Mouse (Mus musculus): Measurements from ENCODE around the gene Lyrm7.

DNA sequence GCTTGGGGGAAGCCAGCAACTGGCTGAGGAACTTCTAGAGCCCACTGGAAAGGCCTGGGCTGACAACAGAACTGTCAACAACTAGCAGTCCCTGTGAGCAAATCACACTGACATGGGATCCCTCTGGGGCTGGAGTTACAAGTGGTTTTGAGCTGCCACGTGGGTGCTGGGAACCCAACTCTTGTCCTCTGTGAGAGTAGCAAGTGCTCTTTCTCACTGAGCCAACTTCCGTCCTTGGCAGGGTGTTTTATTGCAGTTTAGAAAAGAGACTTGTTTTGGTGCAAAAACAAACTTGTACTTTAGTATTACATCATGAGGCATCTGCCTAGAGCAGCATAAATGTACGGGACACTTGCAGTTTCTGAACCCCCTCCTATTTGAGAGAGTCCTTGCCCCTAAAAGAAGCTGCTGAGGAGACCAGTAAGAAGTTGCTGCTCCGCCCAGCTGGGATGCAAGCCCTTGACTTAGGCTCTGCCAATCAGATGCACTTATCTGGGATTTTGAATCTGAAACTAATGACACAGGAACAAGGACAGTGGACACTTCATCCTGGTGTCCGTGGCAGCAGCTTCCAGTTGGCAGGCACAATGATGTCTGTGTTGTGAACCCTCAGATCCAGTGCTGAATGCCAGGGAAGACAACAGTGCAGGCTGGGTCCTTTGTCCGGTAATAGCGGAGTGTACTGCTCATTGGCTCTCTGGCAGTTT is 11.3 kb upstream of the Lyrm7 start:
- no peak for TF ChIP-seq CTCF (IDR thresholded peaks at IDR 0.05; ENCODE audit: borderline replicate concordance, control insufficient read depth, extremely low read depth, insufficient read depth, low read length, poor library complexity)
- TF ChIP-seq POLR2A (IDR thresholded peaks at IDR 0.05; ENCODE audit: control insufficient read depth, extremely low read depth, insufficient read depth, low read length, poor library complexity) = no peak
